Mouse (Mus musculus) lung, postnatal 0 days (tissue): Measurements from ENCODE around the gene Gm20388.

Experiments used
- CTCF ChIP-seq: IDR thresholded peaks from 2 replicates; pipeline ENCODE4 v1.5.1; 2016; ENCODE audit warnings: antibody characterized with exemption, mild to moderate bottlenecking
- EP300 ChIP-seq: IDR thresholded peaks from 2 replicates; pipeline ENCODE4 v1.6.1; 2016; ENCODE audit warnings: antibody characterized with exemption, mild to moderate bottlenecking, control low read depth

DNA sequence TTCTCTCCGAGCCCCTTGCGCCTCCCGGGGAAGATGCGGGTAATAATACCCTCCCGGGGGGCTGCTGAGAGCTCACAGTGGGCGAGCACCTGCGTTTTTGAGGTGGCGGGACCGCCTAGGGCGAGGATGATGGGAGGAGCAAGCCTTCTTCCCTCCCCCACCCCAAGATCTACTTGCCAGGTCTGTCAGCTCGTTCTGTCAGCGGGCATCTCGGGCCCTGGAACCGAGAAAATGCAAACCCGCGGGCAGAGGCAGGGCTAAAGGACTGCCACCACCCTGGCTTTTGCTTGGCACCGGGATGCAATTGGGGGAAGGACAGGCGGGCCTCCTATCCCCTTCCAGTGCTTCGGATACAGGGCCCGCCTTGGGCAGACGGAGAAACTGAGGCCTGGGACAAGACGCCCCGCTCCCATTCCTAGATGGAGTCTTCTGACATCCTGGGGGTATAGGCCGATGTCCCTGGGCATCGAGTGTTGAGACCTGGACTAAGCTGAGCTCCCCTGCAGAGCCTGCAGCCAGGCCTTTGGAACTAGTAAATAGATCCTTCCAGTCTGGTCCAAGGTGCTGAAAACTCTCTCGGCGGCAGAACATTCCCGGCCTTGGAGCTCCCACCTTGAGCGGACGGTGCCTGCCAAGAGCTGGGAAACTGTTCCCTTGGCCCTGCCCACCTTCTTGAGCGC is 1742.8 kb downstream of the Gm20388 start:
- TF ChIP-seq CTCF (no peak), EP300 (no peak)
